Mouse (Mus musculus) midbrain, embryonic 14.5 days (tissue): ENCODE results near the gene Lix1. TPM values are rescaled to one million over a fixed set of nuclear protein-coding genes. Genes with fewer than 3 reads are reported as not detected.

Experiments used
- ATAC-seq: fragments of 200-750 bp; cut with Nextera tagmentation; 2 replicates; pipeline ENCODE4 v1.8.0; 2017; ENCODE audit warnings: moderate number of reproducible peaks, moderate library complexity; ENCODE audit not compliant: low FRiP score, low TSS enrichment
- DNase-seq: peaks from one replicate; pipeline ENCODE4 v3.0.0-alpha.2; 2015
- H3K27ac ChIP-seq: fragments of 300-500 bp; sonication (generic); replicated peaks from 2 replicates; pipeline ENCODE4 v1.5.1; 2014; ENCODE audit warnings: mild to moderate bottlenecking, low read depth, low read length, moderate library complexity
- H3K27me3 ChIP-seq: fragments of 300-500 bp; sonication (generic); 2 replicates; pipeline ENCODE4 v1.6.1; 2014; ENCODE audit warnings: low read length, control low read depth, mixed read lengths; ENCODE audit not compliant: control insufficient read depth, insufficient read depth
- H3K36me3 ChIP-seq: fragments of 300-500 bp; sonication (generic); 2 replicates; pipeline ENCODE4 v1.6.1; 2014; ENCODE audit warnings: low read length, control low read depth; ENCODE audit not compliant: control insufficient read depth, insufficient read depth
- H3K4me1 ChIP-seq: fragments of 300-500 bp; sonication (generic); 2 replicates; pipeline ENCODE4 v1.6.1; 2014; ENCODE audit warnings: mild to moderate bottlenecking, antibody characterized with exemption, low read length, control low read depth; ENCODE audit not compliant: control insufficient read depth, insufficient read depth
- H3K4me2 ChIP-seq: fragments of 300-500 bp; sonication (generic); 2 replicates; pipeline ENCODE4 v1.6.1; 2014; ENCODE audit warnings: mild to moderate bottlenecking, low read length, moderate library complexity
- H3K4me3 ChIP-seq: fragments of 300-500 bp; sonication (generic); replicated peaks from 2 replicates; pipeline ENCODE4 v1.5.1; 2014; ENCODE audit warnings: low read depth, low read length
- H3K9ac ChIP-seq: fragments of 300-500 bp; sonication (generic); replicated peaks from 2 replicates; pipeline ENCODE4 v1.6.1; 2014; ENCODE audit warnings: mild to moderate bottlenecking, low read length, moderate library complexity
- H3K9me3 ChIP-seq: fragments of 300-500 bp; sonication (generic); 2 replicates; pipeline ENCODE4 v1.6.1; 2016; ENCODE audit warnings: low read length, control low read depth, mixed read lengths; ENCODE audit not compliant: control insufficient read depth
- WGBS: fragments of 180-500 bp; shearing (Covaris S2); extraction: QIAGEN DNeasy Blood & Tissue Kit; methylation state at CpG from one replicate; pipeline ENCODE4 v1.1.7; 2014; 5-methylcytosine and 5-hydroxymethylcytosine counted together
- polyA plus RNA-seq: library from polyadenylated mRNA; unstranded; fragments of >200 nt; fragmentation: Nextera tagmentation; extraction: Ambion mirVana; gene quantifications from 2 replicates; pipeline ENCODE4 v1.2.1, GENCODE M21; 2014

Lix1 gene
- polyA plus RNA-seq, result 8.1 and 9.2 TPM in 2 replicates

DNA sequence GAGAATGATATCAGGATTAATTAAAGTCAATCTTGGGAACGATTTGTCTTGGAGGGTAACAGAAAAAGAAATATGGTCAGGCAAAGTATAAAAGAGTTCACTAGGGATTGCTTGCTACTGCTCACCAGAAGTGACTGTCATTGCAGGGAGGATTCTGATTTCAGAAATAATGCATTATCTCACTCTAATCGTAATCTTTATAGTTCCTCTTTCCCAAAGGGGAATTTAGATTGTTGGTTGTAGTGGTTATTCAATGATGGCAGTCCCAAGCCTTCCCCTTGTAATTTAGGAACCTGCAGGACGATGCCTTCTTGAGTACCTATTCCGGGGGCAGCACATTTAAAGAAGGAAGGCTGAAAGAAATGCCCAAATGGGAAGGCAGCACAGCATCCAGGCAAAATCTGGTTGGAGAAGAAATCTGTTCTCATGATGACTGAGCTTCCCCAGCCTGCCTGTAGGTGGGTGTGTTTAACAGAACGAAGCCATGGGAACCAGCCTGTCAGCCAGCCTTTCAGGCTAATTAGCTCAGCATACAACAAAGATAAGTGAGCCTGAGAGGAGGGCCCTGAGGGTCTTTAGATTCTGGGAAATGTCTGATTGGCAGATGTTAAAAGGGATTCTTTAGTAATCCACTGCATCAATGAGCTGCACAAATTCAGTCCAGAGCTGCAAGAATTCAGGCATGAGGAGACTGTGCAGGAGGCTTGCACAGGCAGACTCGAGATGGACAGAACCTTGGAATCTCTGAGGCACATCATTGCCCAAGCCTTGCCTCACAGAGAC is at the start of gene Lix1:
Lix1 (plus strand) TSS at position 451 of the 783 bp plus-strand sequence.
- DNase-seq (peak; percentile 90), ATAC-seq (peak; percentile 96)
- Histone ChIP-seq H3K9ac (peak within 1 kb of the TSS; percentile 46), H3K4me3 (peak within 1 kb of the TSS; percentile 25), H3K9me3 (no peaks in the 10 kb centered on the region), H3K36me3 (no peaks in the 10 kb centered on the region), H3K4me1 (peaks cover 5% of the 10 kb centered on the region; the same call in 1 of the 2 replicates), H3K27ac (peak within 1 kb of the TSS; percentile 15), H3K4me2 (peak within 1 kb of the TSS; percentile 44), H3K27me3 (no peaks in the 10 kb centered on the region)
- WGBS, result 18% methylated on average over 6 of the region's 6 CpGs

DNA sequence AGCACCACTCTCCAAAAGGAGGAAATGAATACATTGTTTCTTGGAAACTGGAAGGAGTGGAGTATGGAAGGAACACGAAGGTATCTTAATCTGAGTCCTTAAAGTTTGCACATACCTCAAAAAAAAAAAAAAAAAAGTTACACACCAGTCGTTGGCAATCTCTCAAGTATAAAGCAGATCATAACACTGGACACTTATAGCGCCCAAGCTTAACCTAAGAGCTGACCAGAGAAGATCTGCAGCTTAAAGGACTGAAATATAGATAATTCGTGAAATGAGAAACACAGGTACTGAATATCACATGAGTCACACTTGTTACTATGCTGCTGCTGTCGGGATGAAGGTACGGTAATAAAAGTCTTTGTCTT is 28.9 kb upstream of the Lix1 start:
- peak overlapping the region; percentile 70 for H3K9ac ChIP-seq
- ATAC-seq (no peak), DNase-seq (no peak)
- H3K27ac ChIP-seq, result peak overlapping the region; percentile 80
- peak overlapping the region; percentile 66 for H3K4me2 ChIP-seq
- H3K9me3 ChIP-seq, result no peaks in the 10 kb centered on the region
- peaks cover 11% of the 10 kb centered on the region for H3K36me3 ChIP-seq
- peaks cover 11% of the 10 kb centered on the region for H3K4me1 ChIP-seq
- 7% methylated on average over 6 of the region's 6 CpGs for WGBS
- H3K27me3 ChIP-seq, result no peaks in the 10 kb centered on the region
- H3K4me3 ChIP-seq, result peak overlapping the region; percentile 48

DNA sequence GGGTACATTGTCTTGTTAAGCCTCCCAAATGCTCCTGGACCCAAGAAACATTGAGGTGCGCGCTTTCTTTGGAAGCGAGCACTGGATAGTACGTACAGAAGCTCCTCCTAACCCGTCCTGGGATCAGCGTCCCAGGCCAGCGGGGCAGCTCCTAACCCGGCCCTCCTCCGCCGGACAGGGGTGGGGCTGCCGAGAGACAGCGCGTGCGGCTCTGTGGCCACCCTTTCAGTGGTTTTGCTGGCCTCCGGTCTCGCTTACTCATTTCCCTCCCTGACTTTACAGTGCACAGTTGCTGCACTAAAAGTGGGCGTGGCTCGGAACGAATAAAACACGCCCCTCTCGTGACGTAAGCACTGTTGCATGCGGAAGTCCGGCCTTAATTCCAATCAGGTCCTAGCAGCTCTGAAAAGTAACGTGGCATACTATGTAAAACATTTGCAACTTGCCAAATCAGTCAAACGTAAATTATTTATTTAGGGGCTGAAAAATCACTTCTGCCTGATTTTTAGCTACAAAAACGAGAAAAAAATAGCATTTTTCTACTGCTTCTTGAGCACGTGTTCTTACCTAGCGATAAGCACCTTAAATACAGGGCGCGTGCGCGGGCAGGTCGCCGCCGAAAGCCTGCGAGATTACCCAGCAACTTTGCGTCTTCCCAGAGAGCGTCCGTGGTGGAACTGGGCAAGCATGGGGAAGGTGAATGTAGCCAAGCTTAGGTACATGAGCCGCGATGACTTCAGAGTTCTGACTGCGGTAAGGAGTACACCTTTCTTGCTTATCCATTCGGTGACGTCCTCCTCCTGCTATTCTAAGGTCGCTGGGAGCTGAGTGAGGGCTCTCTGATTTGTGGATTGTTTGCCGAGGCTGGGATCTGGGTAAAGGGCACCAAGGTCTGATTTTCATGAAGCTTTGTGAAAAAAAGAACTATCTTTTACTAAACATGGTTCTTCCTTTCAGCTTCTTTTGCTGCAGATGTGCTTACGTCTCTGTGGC is 28.3 kb upstream of the Lix1 start, which contains the start of gene Riok2:
Riok2 (plus strand) TSS at position 392 of the 993 bp plus-strand sequence.
- Histone ChIP-seq H3K4me1 (peaks cover 11% of the 10 kb centered on the region), H3K36me3 (peaks cover 12% of the 10 kb centered on the region), H3K4me3 (peak within 1 kb of the TSS; percentile 48), H3K9ac (peak within 1 kb of the TSS; percentile 70), H3K9me3 (no peaks in the 10 kb centered on the region), H3K4me2 (peak within 1 kb of the TSS; percentile 66), H3K27ac (peak within 1 kb of the TSS; percentile 80), H3K27me3 (no peaks in the 10 kb centered on the region)
- DNase-seq, result peak; percentile 99
- ATAC-seq, result peak; percentile 99
- under 1% methylated on average over 48 of the region's 48 CpGs for WGBS

DNA sequence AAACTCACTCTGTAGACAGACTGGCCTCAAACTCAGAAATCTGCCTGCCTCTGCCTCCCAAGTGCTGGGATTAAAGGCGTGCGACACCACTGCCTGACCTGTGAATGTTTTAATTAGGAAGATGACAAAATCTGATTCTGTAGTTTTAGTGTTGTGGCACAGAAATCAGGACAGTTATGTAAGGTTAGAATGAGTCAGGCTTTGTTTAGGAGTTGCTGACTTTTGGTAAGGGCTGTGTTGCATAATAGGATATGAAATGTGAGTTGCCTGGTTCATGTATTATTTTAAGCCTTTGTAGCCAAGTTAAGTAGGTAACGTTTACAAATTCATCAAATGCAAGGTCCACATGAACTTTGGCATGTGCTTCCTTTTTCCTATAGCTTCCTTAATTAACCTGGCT is 26.9 kb upstream of the Lix1 start:
- Histone ChIP-seq H3K27ac (no peak overlapping the region), H3K9me3 (no peaks in the 10 kb centered on the region), H3K27me3 (no peaks in the 10 kb centered on the region), H3K36me3 (peaks cover 13% of the 10 kb centered on the region), H3K4me2 (peak overlapping the region; percentile 66), H3K9ac (no peak overlapping the region), H3K4me3 (no peak overlapping the region), H3K4me1 (peaks cover 11% of the 10 kb centered on the region)
- no peak for DNase-seq
- WGBS, result 90% methylated on average over 3 of the region's 3 CpGs
- ATAC-seq, result no peak

DNA sequence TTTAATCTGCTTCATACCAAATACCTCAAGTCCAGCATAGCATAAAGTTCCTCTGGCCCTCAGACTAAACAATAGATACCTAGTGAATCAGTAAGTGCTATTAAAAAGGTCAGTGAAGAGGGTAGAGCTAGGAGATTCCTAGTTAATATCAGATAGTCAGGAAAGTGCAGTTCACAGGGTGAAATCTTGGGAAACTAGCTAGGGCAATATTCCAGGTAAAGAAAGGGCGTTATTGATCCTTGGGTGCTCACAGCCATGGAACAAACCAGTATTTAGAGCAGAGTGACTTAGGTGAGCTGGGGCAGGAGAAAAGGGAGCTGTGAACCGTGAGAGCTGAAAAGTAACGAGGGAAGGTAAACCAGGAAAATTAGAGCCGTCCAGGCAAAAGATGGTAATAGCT is 18.8 kb upstream of the Lix1 start:
- no peaks in the 10 kb centered on the region for H3K9me3 ChIP-seq
- H3K27me3 ChIP-seq, result no peaks in the 10 kb centered on the region
- no peak for DNase-seq
- over 99% methylated on average over 4 of the region's 4 CpGs for WGBS
- no peaks in the 10 kb centered on the region for H3K4me1 ChIP-seq
- peaks cover 63% of the 10 kb centered on the region for H3K36me3 ChIP-seq
- no peak overlapping the region for H3K4me2 ChIP-seq
- H3K27ac ChIP-seq, result no peak overlapping the region
- ATAC-seq, result no peak
- H3K4me3 ChIP-seq, result no peak overlapping the region
- no peak overlapping the region for H3K9ac ChIP-seq

DNA sequence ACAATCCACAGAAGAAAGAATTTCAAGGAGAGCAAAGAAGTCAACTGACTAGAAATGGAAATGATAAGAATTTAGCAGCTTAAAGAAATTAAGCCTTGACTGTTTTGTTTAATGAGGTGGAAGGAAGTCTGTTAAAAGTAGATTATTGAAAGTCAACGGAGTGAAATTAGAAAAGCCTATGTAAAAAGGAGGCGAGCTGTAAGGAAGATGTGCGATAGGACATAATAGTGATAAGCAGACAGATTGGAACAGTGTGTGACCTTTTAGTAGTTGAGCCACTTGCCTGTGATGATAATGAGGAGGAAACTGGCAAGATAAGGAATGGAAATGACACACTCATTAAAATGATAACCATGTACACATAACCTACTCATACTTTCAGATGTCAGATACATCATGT is 18.0 kb upstream of the Lix1 start:
- Histone ChIP-seq H3K27me3 (no peaks in the 10 kb centered on the region), H3K4me2 (no peak overlapping the region), H3K4me3 (no peak overlapping the region), H3K9ac (no peak overlapping the region), H3K27ac (no peak overlapping the region), H3K36me3 (peaks cover 70% of the 10 kb centered on the region), H3K4me1 (no peaks in the 10 kb centered on the region), H3K9me3 (no peaks in the 10 kb centered on the region)
- ATAC-seq (no peak), DNase-seq (no peak)
- WGBS, result 93% methylated on average over 3 of the region's 3 CpGs

DNA sequence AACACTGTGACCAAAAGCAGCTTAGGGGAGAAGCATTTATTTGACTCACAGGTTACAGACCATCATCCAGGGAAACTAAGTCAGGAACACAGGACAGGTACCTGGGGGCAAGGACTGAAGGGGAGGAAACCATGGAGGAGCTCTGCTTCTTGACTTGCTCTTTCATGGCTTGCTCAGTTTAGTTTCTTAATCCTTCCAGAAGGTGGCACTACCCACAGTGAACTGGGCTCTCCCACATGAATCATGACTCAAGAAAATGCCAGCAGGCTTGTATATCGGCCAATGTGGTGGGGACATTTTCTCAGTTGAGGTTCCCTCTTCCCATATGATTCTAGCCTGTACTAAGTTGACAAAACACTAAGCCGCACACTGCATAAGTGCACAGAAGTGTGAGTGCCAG is 16.4 kb upstream of the Lix1 start:
- no peaks in the 10 kb centered on the region for H3K27me3 ChIP-seq
- H3K36me3 ChIP-seq, result peaks cover 72% of the 10 kb centered on the region
- ATAC-seq (no peak), DNase-seq (no peak)
- no peaks in the 10 kb centered on the region for H3K4me1 ChIP-seq
- H3K9ac ChIP-seq, result no peak overlapping the region
- H3K27ac ChIP-seq, result no peak overlapping the region
- H3K4me2 ChIP-seq, result no peak overlapping the region
- no peak overlapping the region for H3K4me3 ChIP-seq
- H3K9me3 ChIP-seq, result no peaks in the 10 kb centered on the region
- 93% methylated on average over 2 of the region's 2 CpGs for WGBS

DNA sequence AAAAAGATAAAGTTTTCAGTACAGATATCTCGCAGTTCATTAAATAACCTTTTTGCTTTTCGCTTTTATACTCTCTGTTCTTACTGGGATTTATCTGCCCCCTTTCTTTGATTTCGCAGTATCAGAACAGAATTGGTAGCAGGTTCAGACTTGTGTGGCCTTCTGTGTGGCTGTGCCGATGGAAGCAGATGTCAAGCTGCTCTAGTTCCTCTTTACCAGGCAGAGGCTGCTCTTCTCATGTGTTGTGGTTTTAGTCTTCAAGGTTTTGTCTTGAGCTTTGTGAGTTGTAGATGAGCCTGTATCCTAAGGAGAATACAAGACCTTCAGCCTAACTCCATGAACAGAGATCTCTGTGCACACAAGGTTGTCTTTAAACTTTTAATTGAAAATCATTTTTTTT is 10.6 kb upstream of the Lix1 start:
- H3K4me1 ChIP-seq, result no peaks in the 10 kb centered on the region
- no peak overlapping the region for H3K4me2 ChIP-seq
- no peaks in the 10 kb centered on the region for H3K27me3 ChIP-seq
- no peak for DNase-seq
- no peak overlapping the region for H3K9ac ChIP-seq
- H3K36me3 ChIP-seq, result peaks cover 42% of the 10 kb centered on the region
- WGBS, result 96% methylated on average over 4 of the region's 4 CpGs
- no peak overlapping the region for H3K27ac ChIP-seq
- H3K9me3 ChIP-seq, result no peaks in the 10 kb centered on the region
- no peak for ATAC-seq
- no peak overlapping the region for H3K4me3 ChIP-seq
